Mouse (Mus musculus) liver, embryonic 13.5 days (tissue): Measurements from ENCODE around the gene Prss43. TPM values are rescaled to one million over a fixed set of nuclear protein-coding genes. Genes with fewer than 3 reads are reported as not detected.

Experiments used
- ATAC-seq: fragments of 200-750 bp; cut with Nextera tagmentation; 2 replicates; pipeline ENCODE4 v1.8.0; 2017; ENCODE audit warnings: low read depth, mild to moderate bottlenecking, moderate number of reproducible peaks, moderate library complexity
- DNase-seq: peaks from one replicate; pipeline ENCODE4 v3.0.0; 2022
- H3K27ac ChIP-seq: fragments of 300-500 bp; sonication (generic); 2 replicates; pipeline ENCODE4 v1.5.1; 2015; ENCODE audit warnings: moderate library complexity, mild to moderate bottlenecking, inconsistent platforms
- H3K27me3 ChIP-seq: fragments of 300-500 bp; sonication (generic); 2 replicates; pipeline ENCODE4 v1.6.1; 2015; ENCODE audit warnings: mild to moderate bottlenecking, inconsistent platforms
- H3K36me3 ChIP-seq: fragments of 300-500 bp; sonication (generic); 2 replicates; pipeline ENCODE4 v1.6.1; 2015; ENCODE audit warnings: mild to moderate bottlenecking, inconsistent platforms
- H3K4me1 ChIP-seq: fragments of 300-500 bp; sonication (generic); replicated peaks from 2 replicates; pipeline ENCODE4 v1.6.1; 2015; ENCODE audit warnings: inconsistent platforms
- H3K4me2 ChIP-seq: fragments of 300-500 bp; sonication (generic); 2 replicates; pipeline ENCODE4 v1.6.1; 2015; ENCODE audit warnings: inconsistent platforms, mild to moderate bottlenecking, moderate library complexity
- H3K4me3 ChIP-seq: fragments of 300-500 bp; sonication (generic); replicated peaks from 2 replicates; pipeline ENCODE4 v1.5.1; 2015; ENCODE audit warnings: mild to moderate bottlenecking, inconsistent platforms
- H3K9ac ChIP-seq: fragments of 300-500 bp; sonication (generic); 2 replicates; pipeline ENCODE4 v1.6.1; 2015; ENCODE audit warnings: mild to moderate bottlenecking, inconsistent platforms
- H3K9me3 ChIP-seq: fragments of 300-500 bp; sonication (generic); replicated peaks from 2 replicates; pipeline ENCODE4 v1.6.1; 2016; ENCODE audit warnings: inconsistent platforms
- WGBS: fragments of 180-500 bp; shearing (Covaris S2); methylation state at CpG from one replicate; pipeline ENCODE4 v1.1.7; 2015; ENCODE audit not compliant: insufficient replicate concordance; 5-methylcytosine and 5-hydroxymethylcytosine counted together
- polyA plus RNA-seq: library from polyadenylated mRNA; unstranded; fragments of >200 nt; fragmentation: Nextera tagmentation; extraction: Ambion mirVana; gene quantifications from 2 replicates; pipeline ENCODE4 v1.2.1, GENCODE M21; 2015

Gene Prss43
- not detected in 2 replicates for polyA plus RNA-seq

DNA sequence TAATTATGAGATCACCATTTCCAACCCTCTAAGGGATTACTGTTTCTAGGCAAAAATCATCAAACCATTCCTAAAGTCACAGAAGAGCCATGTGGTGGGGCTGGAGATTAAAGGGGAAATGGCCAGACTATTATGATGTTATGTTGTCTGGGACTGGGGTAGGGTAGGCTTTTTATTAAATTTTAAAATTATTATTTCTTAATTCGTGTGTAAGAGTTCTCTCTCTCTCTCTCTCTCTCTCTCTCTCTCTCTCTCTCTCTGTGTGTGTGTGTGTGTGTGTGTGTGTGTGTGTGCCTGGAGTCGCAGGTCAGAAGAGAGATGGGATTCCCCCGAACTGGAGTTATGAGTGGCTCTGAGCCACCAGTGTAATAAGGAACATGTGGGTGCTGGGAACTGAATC, at the start of gene Prss43:
TSS of gene Prss43 (plus strand) at position 301 of the 400 bp plus-strand sequence.
- no peaks in the 10 kb centered on the region for H3K36me3 ChIP-seq
- no peaks in the 10 kb centered on the region for H3K9me3 ChIP-seq
- H3K9ac ChIP-seq, result no peak within 1 kb of the TSS
- ATAC-seq, result no peak
- no peak within 1 kb of the TSS for H3K4me3 ChIP-seq
- WGBS, result 47% methylated on average over 3 of the region's 3 CpGs
- no peak within 1 kb of the TSS for H3K27ac ChIP-seq
- H3K4me2 ChIP-seq, result no peak within 1 kb of the TSS
- no peaks in the 10 kb centered on the region for H3K4me1 ChIP-seq
- DNase-seq, result no peak
- peaks cover 24% of the 10 kb centered on the region for H3K27me3 ChIP-seq

GRCm38 (mm10) chr9:110778100-110778499, 48.4 kb upstream of the Prss43 start:
- WGBS, result 80% methylated on average over 1 of the region's 1 CpGs
- H3K36me3 ChIP-seq, result no peaks in the 10 kb centered on the region

GRCm38 (mm10) chr9:110778559-110778958, 47.9 kb upstream of the Prss43 start:
- WGBS, result 69% methylated on average over 7 of the region's 7 CpGs
- H3K27ac ChIP-seq, result no peak overlapping the region
- no peak for ATAC-seq
- no peaks in the 10 kb centered on the region for H3K36me3 ChIP-seq
- peaks cover 17% of the 10 kb centered on the region for H3K4me1 ChIP-seq
- no peak overlapping the region for H3K4me3 ChIP-seq
- H3K4me2 ChIP-seq, result no peak overlapping the region
- H3K9ac ChIP-seq, result no peak overlapping the region
- peaks cover 34% of the 10 kb centered on the region for H3K27me3 ChIP-seq
- DNase-seq, result no peak
- no peaks in the 10 kb centered on the region for H3K9me3 ChIP-seq

More at GRCm38 (mm10) chr9:110778100-110778499, 48.4 kb upstream of the Prss43 start:
- H3K27me3 ChIP-seq, result peaks cover 34% of the 10 kb centered on the region
- no peak for ATAC-seq
- no peak overlapping the region for H3K27ac ChIP-seq
- H3K4me3 ChIP-seq, result no peak overlapping the region
- no peak overlapping the region for H3K9ac ChIP-seq
- peaks cover 17% of the 10 kb centered on the region for H3K4me1 ChIP-seq
- H3K9me3 ChIP-seq, result no peaks in the 10 kb centered on the region
- no peak overlapping the region for H3K4me2 ChIP-seq
- DNase-seq, result no peak

- Histone ChIP-seq H3K4me1 (peaks cover 17% of the 10 kb centered on the region), H3K27ac (no peak overlapping the region), H3K27me3 (peaks cover 34% of the 10 kb centered on the region), H3K9me3 (no peaks in the 10 kb centered on the region), H3K4me2 (no peak overlapping the region), H3K4me3 (no peak overlapping the region), H3K36me3 (no peaks in the 10 kb centered on the region), H3K9ac (no peak overlapping the region)
- DNase-seq (no peak), ATAC-seq (no peak)
- 32% methylated on average over 5 of the region's 5 CpGs for WGBS
Measured at GRCm38 (mm10) chr9:110779242-110779913, 47.1 kb upstream of the Prss43 start.

GRCm38 (mm10) chr9:110781256-110781721, 45.2 kb upstream of the Prss43 start:
- Histone ChIP-seq H3K27ac (0 out of 2 replicates have a peak overlapping the region, but pooled peaks have one; percentile 53), H3K9ac (peak overlapping the region; percentile 62), H3K9me3 (no peaks in the 10 kb centered on the region), H3K4me2 (peak overlapping the region; percentile 74), H3K27me3 (peaks cover 34% of the 10 kb centered on the region), H3K36me3 (no peaks in the 10 kb centered on the region), H3K4me1 (peaks cover 17% of the 10 kb centered on the region), H3K4me3 (peak overlapping the region; percentile 54)
- under 1% methylated on average over 43 of the region's 43 CpGs for WGBS
- peak; percentile 77 for DNase-seq
- peak; percentile 88 for ATAC-seq

GRCm38 (mm10) chr9:110781731-110782130, 44.8 kb upstream of the Prss43 start:
- H3K9me3 ChIP-seq, result no peaks in the 10 kb centered on the region
- DNase-seq (peak; percentile 18), ATAC-seq (peak; percentile 57)
- no peaks in the 10 kb centered on the region for H3K36me3 ChIP-seq
- peaks cover 34% of the 10 kb centered on the region for H3K27me3 ChIP-seq
- H3K9ac ChIP-seq, result peak overlapping the region; percentile 62
- H3K27ac ChIP-seq, result 0 out of 2 replicates have a peak overlapping the region, but pooled peaks have one; percentile 53
- peak overlapping the region; percentile 74 for H3K4me2 ChIP-seq
- peaks cover 17% of the 10 kb centered on the region for H3K4me1 ChIP-seq
- peak overlapping the region; percentile 54 for H3K4me3 ChIP-seq
- under 1% methylated on average over 23 of the region's 23 CpGs for WGBS

GRCm38 (mm10) chr9:110783611-110784010, 42.9 kb upstream of the Prss43 start:
- Histone ChIP-seq H3K27me3 (peaks cover 31% of the 10 kb centered on the region), H3K27ac (no peak overlapping the region), H3K4me1 (peaks cover 17% of the 10 kb centered on the region), H3K9ac (no peak overlapping the region), H3K4me3 (no peak overlapping the region), H3K9me3 (no peaks in the 10 kb centered on the region), H3K4me2 (no peak overlapping the region), H3K36me3 (no peaks in the 10 kb centered on the region)
- ATAC-seq, result no peak
- WGBS, result 32% methylated on average over 1 of the region's 1 CpGs
- DNase-seq, result no peak

DNA sequence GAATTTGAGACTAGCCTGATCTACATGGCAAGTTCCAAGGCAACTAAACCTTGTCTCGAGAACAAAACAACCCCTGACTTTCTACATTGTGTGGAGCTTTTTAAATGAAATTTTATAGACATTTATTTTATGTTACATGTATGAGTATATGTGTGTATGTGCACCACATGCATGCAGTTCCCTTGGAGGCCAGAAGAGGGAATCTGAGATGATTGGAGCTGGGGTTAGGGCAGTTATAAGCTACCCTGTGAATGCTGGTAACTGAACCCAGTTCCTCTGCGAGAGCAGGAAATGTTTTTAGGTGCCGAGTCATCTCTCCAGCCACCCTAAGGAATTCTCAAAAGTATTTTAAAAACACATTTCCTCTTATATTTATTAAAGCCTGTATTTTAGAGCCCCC, 38.3 kb upstream of the Prss43 start:
- no peak for DNase-seq
- H3K4me2 ChIP-seq, result no peak overlapping the region
- H3K4me1 ChIP-seq, result no peaks in the 10 kb centered on the region
- H3K9me3 ChIP-seq, result no peaks in the 10 kb centered on the region
- no peak overlapping the region for H3K27ac ChIP-seq
- no peak overlapping the region for H3K4me3 ChIP-seq
- no peaks in the 10 kb centered on the region for H3K27me3 ChIP-seq
- 69% methylated on average over 3 of the region's 3 CpGs for WGBS
- H3K36me3 ChIP-seq, result no peaks in the 10 kb centered on the region
- no peak for ATAC-seq
- no peak overlapping the region for H3K9ac ChIP-seq

DNA sequence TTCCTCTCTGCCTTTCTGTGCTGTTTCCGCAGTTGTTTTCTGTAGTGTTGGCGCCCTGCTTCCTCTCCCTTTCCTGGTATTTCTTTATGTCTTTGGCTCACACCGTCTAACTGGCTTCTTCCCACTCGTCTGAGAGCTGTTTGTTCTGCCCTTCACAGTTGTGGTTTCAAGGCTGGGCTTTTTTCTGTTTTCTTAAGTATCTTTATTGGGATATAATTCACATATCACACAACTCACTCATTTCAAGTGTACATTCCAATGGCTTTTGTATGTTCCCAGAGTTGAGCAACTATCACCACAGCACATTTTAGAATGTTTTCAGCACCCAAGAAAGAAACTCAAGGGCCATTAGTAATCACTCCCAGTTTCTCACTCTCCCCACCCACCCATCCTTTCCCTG, 36.0 kb upstream of the Prss43 start:
- H3K27ac ChIP-seq, result no peak overlapping the region
- no peaks in the 10 kb centered on the region for H3K9me3 ChIP-seq
- H3K4me1 ChIP-seq, result no peaks in the 10 kb centered on the region
- H3K9ac ChIP-seq, result no peak overlapping the region
- ATAC-seq (no peak), DNase-seq (no peak)
- no peak overlapping the region for H3K4me3 ChIP-seq
- WGBS, result 54% methylated on average over 4 of the region's 4 CpGs
- no peaks in the 10 kb centered on the region for H3K36me3 ChIP-seq
- no peaks in the 10 kb centered on the region for H3K27me3 ChIP-seq
- H3K4me2 ChIP-seq, result no peak overlapping the region

DNA sequence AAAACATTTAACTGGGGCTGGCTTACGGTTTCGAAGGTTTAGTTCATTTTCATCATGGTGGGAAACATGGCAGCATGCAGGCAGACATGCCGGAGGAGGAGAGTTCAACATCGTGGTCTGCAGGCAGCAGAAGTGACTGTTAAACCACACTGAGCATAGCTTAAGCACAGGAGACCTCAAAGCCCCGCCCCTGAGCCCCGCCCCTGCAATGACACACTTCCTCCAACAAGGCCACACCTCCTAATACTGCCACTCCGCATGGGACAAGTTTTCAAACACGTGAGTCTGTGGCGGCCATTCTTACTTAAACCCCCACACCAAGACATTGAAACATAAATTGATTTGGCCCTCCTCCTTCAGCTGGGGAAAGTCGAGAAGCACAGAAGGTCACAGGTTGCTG, 29.5 kb upstream of the Prss43 start:
- Histone ChIP-seq H3K4me3 (no peak overlapping the region), H3K27ac (no peak overlapping the region), H3K36me3 (no peaks in the 10 kb centered on the region), H3K9me3 (no peaks in the 10 kb centered on the region), H3K4me1 (no peaks in the 10 kb centered on the region), H3K4me2 (no peak overlapping the region), H3K9ac (no peak overlapping the region), H3K27me3 (no peaks in the 10 kb centered on the region)
- 48% methylated on average over 10 of the region's 10 CpGs for WGBS
- ATAC-seq (no peak), DNase-seq (no peak)

DNA sequence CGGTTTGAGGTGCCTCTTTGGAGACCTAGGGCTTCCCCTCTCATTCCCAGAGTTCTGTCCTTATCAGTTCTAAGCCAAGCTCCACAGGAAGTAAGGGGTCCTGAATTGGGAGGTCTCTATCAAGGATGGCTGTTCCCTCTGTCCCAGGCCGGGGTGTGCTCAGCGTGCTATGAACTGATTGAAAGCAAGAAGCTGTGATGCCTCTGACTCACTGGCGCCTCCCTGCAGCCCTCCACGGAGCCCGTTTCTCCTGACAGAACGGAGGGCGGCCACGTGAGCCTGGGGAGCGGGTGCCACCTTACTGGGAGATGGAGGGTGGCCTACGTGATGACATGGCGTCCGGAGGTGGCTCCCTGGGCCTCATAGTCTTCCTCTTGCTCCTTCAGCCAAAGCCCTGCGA, 28.6 kb upstream of the Prss43 start, which contains the start of gene Prss42:
TSS of gene Prss42 (plus strand) at position 301 of the 400 bp plus-strand sequence.
- DNase-seq (no peak), ATAC-seq (no peak)
- Histone ChIP-seq H3K9me3 (no peaks in the 10 kb centered on the region), H3K27me3 (no peaks in the 10 kb centered on the region), H3K4me1 (no peaks in the 10 kb centered on the region), H3K27ac (no peak within 1 kb of the TSS), H3K9ac (no peak within 1 kb of the TSS), H3K36me3 (no peaks in the 10 kb centered on the region), H3K4me2 (no peak within 1 kb of the TSS), H3K4me3 (no peak within 1 kb of the TSS)
- 78% methylated on average over 14 of the region's 14 CpGs for WGBS
